Mouse (Mus musculus): ENCODE results near the gene Tcp11l2. TPM values are rescaled to one million over a fixed set of nuclear protein-coding genes. Genes with fewer than 3 reads are reported as not detected.

Tcp11l2 gene
- polyA plus RNA-seq, 1 experiment from 2014 or later: 22.1 TPM

- DNase-seq: no peak
- H3K4me1 ChIP-seq (ENCODE audit: control insufficient read depth, insufficient read depth, low read length): no peaks in the 10 kb centered on the region
- no peaks in the 10 kb centered on the region for H3K27me3 ChIP-seq (ENCODE audit: control insufficient read depth, insufficient read depth, low read length)
- 83% methylated on average over 3 of the region's 3 CpGs for WGBS
- no peak overlapping the region for H3K4me3 ChIP-seq (replicated peaks; ENCODE audit: low read depth, low read length)
- no peak overlapping the region for H3K4me2 ChIP-seq (ENCODE audit: low read length)
- H3K27ac ChIP-seq (replicated peaks; ENCODE audit: low read depth, low read length): no peak overlapping the region
- no peak for ATAC-seq (ENCODE audit: low FRiP score, low TSS enrichment)
- no peaks in the 10 kb centered on the region for H3K9me3 ChIP-seq (ENCODE audit: control insufficient read depth, low read length)
- H3K36me3 ChIP-seq (ENCODE audit: control insufficient read depth, insufficient read depth, low read length): no peaks in the 10 kb centered on the region
- H3K9ac ChIP-seq (replicated peaks; ENCODE audit: low read length): no peak overlapping the region
These were observed 24.6 kb upstream of the Tcp11l2 start for GRCm38 (mm10) chr10:84551846-84552245.

GRCm38 (mm10) chr10:84552477-84552876 is 23.9 kb upstream of the Tcp11l2 start:
- H3K36me3 ChIP-seq (ENCODE audit: control insufficient read depth, insufficient read depth, low read length): no peaks in the 10 kb centered on the region
- no peak overlapping the region for H3K27ac ChIP-seq (replicated peaks; ENCODE audit: low read depth, low read length)
- H3K9me3 ChIP-seq (ENCODE audit: control insufficient read depth, low read length): no peaks in the 10 kb centered on the region
- no peak overlapping the region for H3K4me3 ChIP-seq (replicated peaks; ENCODE audit: low read depth, low read length)
- no peak for DNase-seq
- H3K4me2 ChIP-seq (ENCODE audit: low read length): no peak overlapping the region
- H3K9ac ChIP-seq (replicated peaks; ENCODE audit: low read length): no peak overlapping the region
- WGBS: 91% methylated on average over 2 of the region's 2 CpGs
- no peak for ATAC-seq (ENCODE audit: low FRiP score, low TSS enrichment)
- no peaks in the 10 kb centered on the region for H3K27me3 ChIP-seq (ENCODE audit: control insufficient read depth, insufficient read depth, low read length)
- no peaks in the 10 kb centered on the region for H3K4me1 ChIP-seq (ENCODE audit: control insufficient read depth, insufficient read depth, low read length)

GRCm38 (mm10) chr10:84554291-84555009 is 22.0 kb upstream of the Tcp11l2 start:
- no peaks in the 10 kb centered on the region for H3K36me3 ChIP-seq (ENCODE audit: control insufficient read depth, insufficient read depth, low read length)
- H3K4me1 ChIP-seq (ENCODE audit: control insufficient read depth, insufficient read depth, low read length): no peaks in the 10 kb centered on the region
- no peak overlapping the region for H3K27ac ChIP-seq (replicated peaks; ENCODE audit: low read depth, low read length)
- no peak for DNase-seq
- H3K9me3 ChIP-seq (ENCODE audit: control insufficient read depth, low read length): peaks cover 7% of the 10 kb centered on the region
- H3K27me3 ChIP-seq (ENCODE audit: control insufficient read depth, insufficient read depth, low read length): no peaks in the 10 kb centered on the region
- no peak for ATAC-seq (ENCODE audit: low FRiP score, low TSS enrichment)
- H3K4me3 ChIP-seq (replicated peaks; ENCODE audit: low read depth, low read length): no peak overlapping the region
- H3K9ac ChIP-seq (replicated peaks; ENCODE audit: low read length): no peak overlapping the region
- WGBS: 33% methylated on average over 6 of the region's 6 CpGs
- no peak overlapping the region for H3K4me2 ChIP-seq (ENCODE audit: low read length)

- H3K4me3 ChIP-seq (replicated peaks; ENCODE audit: low read depth, low read length): no peak overlapping the region
- H3K4me1 ChIP-seq (ENCODE audit: control insufficient read depth, insufficient read depth, low read length): no peaks in the 10 kb centered on the region
- 80% methylated on average over 2 of the region's 2 CpGs for WGBS
- H3K36me3 ChIP-seq (ENCODE audit: control insufficient read depth, insufficient read depth, low read length): no peaks in the 10 kb centered on the region
- no peaks in the 10 kb centered on the region for H3K27me3 ChIP-seq (ENCODE audit: control insufficient read depth, insufficient read depth, low read length)
- H3K9ac ChIP-seq (replicated peaks; ENCODE audit: low read length): no peak overlapping the region
- no peak overlapping the region for H3K27ac ChIP-seq (replicated peaks; ENCODE audit: low read depth, low read length)
- peaks cover 7% of the 10 kb centered on the region for H3K9me3 ChIP-seq (ENCODE audit: control insufficient read depth, low read length)
- DNase-seq: no peak
- no peak for ATAC-seq (ENCODE audit: low FRiP score, low TSS enrichment)
- H3K4me2 ChIP-seq (ENCODE audit: low read length): no peak overlapping the region
These were observed 20.3 kb upstream of the Tcp11l2 start for GRCm38 (mm10) chr10:84556120-84556519.

GRCm38 (mm10) chr10:84558511-84558910 is 17.9 kb upstream of the Tcp11l2 start:
- H3K4me1 ChIP-seq (ENCODE audit: control insufficient read depth, insufficient read depth, low read length): no peaks in the 10 kb centered on the region
- H3K4me3 ChIP-seq (replicated peaks; ENCODE audit: low read depth, low read length): no peak overlapping the region
- H3K36me3 ChIP-seq (ENCODE audit: control insufficient read depth, insufficient read depth, low read length): no peaks in the 10 kb centered on the region
- H3K27me3 ChIP-seq (ENCODE audit: control insufficient read depth, insufficient read depth, low read length): no peaks in the 10 kb centered on the region
- WGBS: 86% methylated on average over 1 of the region's 1 CpGs
- no peak overlapping the region for H3K27ac ChIP-seq (replicated peaks; ENCODE audit: low read depth, low read length)
- ATAC-seq (ENCODE audit: low FRiP score, low TSS enrichment) (no peak), DNase-seq (no peak)
- H3K9me3 ChIP-seq (ENCODE audit: control insufficient read depth, low read length): peaks cover 7% of the 10 kb centered on the region
- H3K9ac ChIP-seq (replicated peaks; ENCODE audit: low read length): no peak overlapping the region
- H3K4me2 ChIP-seq (ENCODE audit: low read length): no peak overlapping the region

- no peak for DNase-seq
- Histone ChIP-seq H3K9me3 (ENCODE audit: control insufficient read depth, low read length) (peaks cover 7% of the 10 kb centered on the region), H3K27me3 (ENCODE audit: control insufficient read depth, insufficient read depth, low read length) (no peaks in the 10 kb centered on the region), H3K4me2 (ENCODE audit: low read length) (no peak overlapping the region), H3K9ac (replicated peaks; ENCODE audit: low read length) (no peak overlapping the region), H3K36me3 (ENCODE audit: control insufficient read depth, insufficient read depth, low read length) (no peaks in the 10 kb centered on the region), H3K4me3 (replicated peaks; ENCODE audit: low read depth, low read length) (no peak overlapping the region), H3K27ac (replicated peaks; ENCODE audit: low read depth, low read length) (no peak overlapping the region), H3K4me1 (ENCODE audit: control insufficient read depth, insufficient read depth, low read length) (no peaks in the 10 kb centered on the region)
- no peak for ATAC-seq (ENCODE audit: low FRiP score, low TSS enrichment)
- WGBS: 94% methylated on average over 4 of the region's 4 CpGs
These were observed 16.4 kb upstream of the Tcp11l2 start for GRCm38 (mm10) chr10:84559986-84560385.

GRCm38 (mm10) chr10:84562121-84562520 is 14.3 kb upstream of the Tcp11l2 start:
- H3K4me3 ChIP-seq (replicated peaks; ENCODE audit: low read depth, low read length): no peak overlapping the region
- no peak overlapping the region for H3K27ac ChIP-seq (replicated peaks; ENCODE audit: low read depth, low read length)
- H3K9ac ChIP-seq (replicated peaks; ENCODE audit: low read length): no peak overlapping the region
- 61% methylated on average over 5 of the region's 5 CpGs for WGBS
- H3K4me1 ChIP-seq (ENCODE audit: control insufficient read depth, insufficient read depth, low read length): no peaks in the 10 kb centered on the region
- H3K9me3 ChIP-seq (ENCODE audit: control insufficient read depth, low read length): peaks cover 7% of the 10 kb centered on the region
- no peak for ATAC-seq (ENCODE audit: low FRiP score, low TSS enrichment)
- DNase-seq: no peak
- H3K36me3 ChIP-seq (ENCODE audit: control insufficient read depth, insufficient read depth, low read length): no peaks in the 10 kb centered on the region
- H3K27me3 ChIP-seq (ENCODE audit: control insufficient read depth, insufficient read depth, low read length): no peaks in the 10 kb centered on the region
- H3K4me2 ChIP-seq (ENCODE audit: low read length): no peak overlapping the region

GRCm38 (mm10) chr10:84562567-84563554 is 13.6 kb upstream of the Tcp11l2 start:
- ATAC-seq (ENCODE audit: low FRiP score, low TSS enrichment): no peak
- Histone ChIP-seq H3K27me3 (ENCODE audit: control insufficient read depth, insufficient read depth, low read length) (no peaks in the 10 kb centered on the region), H3K4me1 (ENCODE audit: control insufficient read depth, insufficient read depth, low read length) (no peaks in the 10 kb centered on the region), H3K4me3 (replicated peaks; ENCODE audit: low read depth, low read length) (no peak overlapping the region), H3K27ac (replicated peaks; ENCODE audit: low read depth, low read length) (no peak overlapping the region), H3K9me3 (ENCODE audit: control insufficient read depth, low read length) (peaks cover 7% of the 10 kb centered on the region), H3K36me3 (ENCODE audit: control insufficient read depth, insufficient read depth, low read length) (no peaks in the 10 kb centered on the region), H3K9ac (replicated peaks; ENCODE audit: low read length) (no peak overlapping the region), H3K4me2 (ENCODE audit: low read length) (no peak overlapping the region)
- 74% methylated on average over 13 of the region's 13 CpGs for WGBS
- no peak for DNase-seq

All from midbrain, embryonic 14.5 days (tissue).